Mouse (Mus musculus) forebrain, postnatal 0 days (tissue): Measurements from ENCODE around the gene Supt5. TPM values are rescaled to one million over a fixed set of nuclear protein-coding genes. Genes with fewer than 3 reads are reported as not detected.

ENCODE experiments used
- ATAC-seq: fragments of 200-750 bp; cut with Nextera tagmentation; 2 replicates; pipeline ENCODE4 v1.8.0; 2017; ENCODE audit warnings: mild to moderate bottlenecking, moderate library complexity
- DNase-seq: peaks from one replicate; pipeline ENCODE4 v3.0.0-alpha.2; 2015
- H3K27ac ChIP-seq: fragments of 300-500 bp; sonication (generic); 2 replicates; pipeline ENCODE4 v1.5.1; 2014; ENCODE audit warnings: low read depth, mild to moderate bottlenecking, antibody characterized with exemption, low read length, moderate library complexity, mixed read lengths
- H3K27me3 ChIP-seq: fragments of 300-500 bp; sonication (generic); 2 replicates; pipeline ENCODE4 v1.6.1; 2014; ENCODE audit warnings: mild to moderate bottlenecking, low read length, mixed read lengths; ENCODE audit not compliant: insufficient read depth
- H3K36me3 ChIP-seq: fragments of 300-500 bp; sonication (generic); 2 replicates; pipeline ENCODE4 v1.6.1; 2014; ENCODE audit warnings: mild to moderate bottlenecking, moderate library complexity; ENCODE audit not compliant: insufficient read depth
- H3K4me1 ChIP-seq: fragments of 300-500 bp; sonication (generic); 2 replicates; pipeline ENCODE4 v1.6.1; 2014; ENCODE audit warnings: antibody characterized with exemption; ENCODE audit not compliant: insufficient read depth
- H3K4me2 ChIP-seq: fragments of 300-500 bp; sonication (generic); 2 replicates; pipeline ENCODE4 v1.6.1; 2014; ENCODE audit warnings: low read depth, mild to moderate bottlenecking, moderate library complexity
- H3K4me3 ChIP-seq: fragments of 300-500 bp; sonication (generic); 2 replicates; pipeline ENCODE4 v1.5.1; 2014; ENCODE audit warnings: low read depth, low read length, mixed read lengths
- H3K9ac ChIP-seq: fragments of 300-500 bp; sonication (generic); 2 replicates; pipeline ENCODE4 v1.6.1; 2014; ENCODE audit warnings: mild to moderate bottlenecking
- H3K9me3 ChIP-seq: fragments of 300-500 bp; sonication (generic); 2 replicates; pipeline ENCODE4 v1.6.1; 2016; ENCODE audit warnings: low read length
- CTCF ChIP-seq: sonication (generic); IDR thresholded peaks from 2 replicates; pipeline ENCODE4 v1.5.1; 2016; ENCODE audit warnings: antibody characterized with exemption, control low read depth, low read depth
- WGBS: fragments of 180-500 bp; shearing (Covaris S2); extraction: QIAGEN DNeasy Blood & Tissue Kit; methylation state at CpG from one replicate; pipeline ENCODE4 v1.1.7; 2014; 5-methylcytosine and 5-hydroxymethylcytosine counted together
- polyA plus RNA-seq: library from polyadenylated mRNA; unstranded; fragments of >200 nt; fragmentation: Nextera tagmentation; extraction: Ambion mirVana; gene quantifications from 2 replicates; pipeline ENCODE4 v1.2.1, GENCODE M21; 2015
- total RNA-seq: library from RNA; depleted of rRNA; stranded (reverse); fragments of >200 nt; gene quantifications from 2 replicates; pipeline ENCODE4 v1.2.3, GENCODE M21; 2014

Supt5 gene
- total and polyA plus RNA-seq, 2 experiments from 2014 or later = 83.3 to 111 TPM

DNA sequence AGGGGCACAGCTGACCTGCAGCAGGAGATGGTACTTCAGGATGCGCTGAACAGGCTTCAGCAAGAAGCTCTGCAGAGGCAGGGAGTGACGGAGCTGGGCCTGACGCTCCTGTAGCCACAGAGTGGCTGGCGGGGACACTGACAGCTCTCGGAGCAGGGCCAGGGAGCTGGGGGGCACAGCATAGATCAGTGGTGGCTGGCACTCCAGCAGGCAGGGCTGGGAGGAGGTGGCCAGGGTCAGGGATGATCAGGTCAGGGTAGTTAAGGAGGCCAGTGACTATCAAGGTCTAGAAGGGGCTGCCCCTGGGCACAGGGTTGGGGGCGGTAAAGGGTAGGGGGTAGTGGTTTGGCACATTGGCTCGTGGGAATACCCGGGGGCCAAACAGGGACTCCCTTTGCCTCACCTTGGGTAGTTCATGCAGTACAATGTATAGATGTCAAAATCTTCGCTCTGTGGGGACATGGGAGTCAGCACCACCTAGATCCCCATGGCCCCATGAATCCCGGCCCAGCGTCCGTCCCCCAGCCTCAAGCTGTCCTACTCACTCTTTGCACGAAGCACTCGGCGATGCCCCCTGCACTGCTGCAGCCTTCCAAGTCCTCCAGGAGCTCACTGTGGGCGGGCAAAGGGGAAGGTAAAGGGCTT is 29.9 kb upstream of the Supt5 start:
- Histone ChIP-seq H3K9ac (no peak overlapping the region), H3K4me2 (no peak overlapping the region), H3K27ac (no peak overlapping the region), H3K36me3 (peaks cover 25% of the 10 kb centered on the region), H3K27me3 (no peaks in the 10 kb centered on the region), H3K9me3 (no peaks in the 10 kb centered on the region), H3K4me1 (peaks cover 14% of the 10 kb centered on the region), H3K4me3 (no peak overlapping the region)
- DNase-seq (no peak), ATAC-seq (no peak)
- no peak for TF ChIP-seq CTCF
- 93% methylated on average over 16 of the region's 16 CpGs for WGBS

DNA sequence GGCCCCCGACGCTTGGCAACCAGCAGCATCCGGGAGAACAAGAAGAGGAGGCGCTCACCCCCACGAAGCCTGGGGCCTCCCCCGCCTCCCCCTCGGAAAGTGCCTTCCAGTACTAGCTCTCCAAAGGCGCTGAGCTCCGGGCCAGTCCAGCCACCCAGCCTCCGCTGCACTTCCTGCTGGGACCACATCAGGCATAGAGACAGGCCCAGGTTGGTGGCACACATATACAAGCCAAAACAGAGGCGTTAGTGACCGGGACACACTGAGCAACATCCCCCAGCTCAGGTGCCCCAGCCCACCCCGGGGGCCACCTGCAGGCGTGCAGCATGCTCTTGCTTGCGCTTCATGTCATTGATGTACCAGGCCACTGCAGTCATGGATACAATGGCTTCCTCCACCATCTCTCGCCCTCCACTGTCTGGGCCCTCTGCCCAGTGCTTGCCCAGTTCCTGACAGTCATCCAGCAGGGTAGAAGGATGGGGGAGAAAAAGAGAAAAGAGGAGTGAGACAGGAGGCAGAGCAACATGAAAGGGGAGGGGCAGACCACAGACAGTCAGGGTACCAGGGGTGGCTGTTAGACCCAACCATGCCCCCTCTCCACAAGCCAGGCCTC is 29.2 kb upstream of the Supt5 start:
- no peak overlapping the region for H3K9ac ChIP-seq
- DNase-seq = no peak
- WGBS = 91% methylated on average over 16 of the region's 16 CpGs

DNA sequence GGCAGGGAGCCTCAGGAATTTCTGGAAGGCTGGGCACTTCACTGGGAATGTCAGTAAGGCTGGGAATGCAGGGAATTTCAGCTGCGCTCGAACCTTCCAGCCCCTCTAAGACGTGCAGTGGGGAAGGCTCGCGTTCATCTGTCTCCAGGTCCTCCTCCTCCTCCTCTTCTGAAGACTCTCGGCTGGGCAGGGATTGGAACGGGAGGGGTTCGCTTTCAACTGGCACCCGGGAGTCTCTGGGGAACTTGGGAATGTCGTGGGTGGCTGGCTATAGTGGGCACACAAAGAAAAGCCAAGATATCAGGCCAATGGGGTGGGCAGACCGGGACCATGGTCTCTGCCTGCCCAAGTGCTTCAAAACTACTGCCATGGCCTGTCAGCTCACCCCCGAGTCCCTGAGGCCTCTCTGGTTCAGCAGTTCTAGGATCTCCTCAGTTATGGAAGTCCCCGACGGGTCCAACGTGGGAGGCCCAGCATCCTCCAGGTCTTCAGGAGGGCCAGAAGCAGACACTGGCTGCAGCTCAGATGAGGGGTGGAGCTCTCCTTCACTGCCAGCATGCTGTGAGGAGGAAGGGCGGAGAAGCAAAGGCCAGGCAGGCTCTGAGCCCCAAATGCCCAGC is 24.0 kb upstream of the Supt5 start:
- WGBS = 89% methylated on average over 16 of the region's 16 CpGs
- no peaks in the 10 kb centered on the region for H3K27me3 ChIP-seq
- no peak overlapping the region for H3K9ac ChIP-seq
- no peak overlapping the region for H3K27ac ChIP-seq
- no peaks in the 10 kb centered on the region for H3K9me3 ChIP-seq
- no peak for ATAC-seq
- TF ChIP-seq CTCF = no peak
- no peaks in the 10 kb centered on the region for H3K4me1 ChIP-seq
- no peak for DNase-seq
- peaks cover 52% of the 10 kb centered on the region for H3K36me3 ChIP-seq
- H3K4me3 ChIP-seq = no peak overlapping the region
- no peak overlapping the region for H3K4me2 ChIP-seq

More for the DNA sequence above, 29.2 kb upstream of the Supt5 start:
- no peak overlapping the region for H3K27ac ChIP-seq
- peaks cover 27% of the 10 kb centered on the region for H3K36me3 ChIP-seq
- no peak for TF ChIP-seq CTCF
- no peaks in the 10 kb centered on the region for H3K9me3 ChIP-seq
- H3K4me2 ChIP-seq = no peak overlapping the region
- no peak for ATAC-seq
- H3K27me3 ChIP-seq = no peaks in the 10 kb centered on the region
- peaks cover 14% of the 10 kb centered on the region for H3K4me1 ChIP-seq
- no peak overlapping the region for H3K4me3 ChIP-seq

DNA sequence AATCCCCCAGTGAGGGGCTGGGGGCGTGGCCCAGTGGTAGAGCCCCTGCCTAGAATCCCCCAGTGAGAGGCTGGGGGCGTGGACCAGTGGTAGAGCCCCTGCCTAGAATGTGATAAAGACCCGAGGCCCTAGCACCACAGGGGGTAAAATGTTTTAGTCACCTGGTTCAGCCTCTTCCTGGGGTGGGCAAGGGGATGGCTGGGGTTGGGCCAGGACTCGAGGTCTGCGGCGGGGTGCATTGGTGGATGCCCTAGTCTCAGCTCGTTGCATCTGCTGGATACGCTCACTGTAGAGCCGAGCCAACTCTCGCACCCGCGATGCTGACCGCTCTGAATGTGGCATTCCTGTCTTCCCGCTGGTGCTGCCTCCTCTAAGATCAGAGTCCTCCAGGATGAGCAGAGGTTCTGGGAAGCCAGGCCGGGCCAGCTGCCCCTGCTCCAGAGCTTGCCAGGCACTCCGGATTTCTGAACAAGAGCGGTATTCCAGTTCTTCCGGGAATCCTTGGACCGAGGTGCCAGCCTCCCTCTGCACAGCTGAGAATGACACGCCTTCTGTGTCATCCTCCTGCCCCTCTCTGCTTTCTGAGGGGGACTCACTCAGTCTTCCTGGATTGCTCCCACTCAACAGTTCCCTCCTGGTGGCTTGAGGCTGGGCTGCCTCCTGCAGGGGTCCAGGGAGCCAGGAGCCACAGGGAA is 23.2 kb upstream of the Supt5 start:
- no peak for ATAC-seq
- WGBS = 95% methylated on average over 20 of the region's 20 CpGs

DNA sequence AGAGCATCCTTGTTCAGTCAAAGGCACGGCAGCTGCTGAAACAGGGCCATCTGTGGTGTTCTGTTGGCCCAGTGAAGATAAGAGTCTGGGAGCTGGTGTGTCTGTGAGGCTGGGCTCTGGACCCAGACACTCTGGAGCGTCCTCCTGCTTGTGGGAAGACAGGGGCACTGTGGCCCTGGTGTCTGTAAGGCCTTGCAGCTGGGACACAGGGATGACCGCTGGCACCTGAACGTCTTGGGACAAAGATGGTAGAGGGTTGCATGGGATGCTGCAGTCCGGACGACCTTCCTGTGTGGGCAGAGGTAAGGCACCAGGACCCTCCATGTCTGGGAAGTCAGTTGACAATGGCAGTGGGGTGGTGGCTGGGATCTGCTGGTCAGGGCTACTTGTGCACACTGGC is 21.7 kb upstream of the Supt5 start:
- TF ChIP-seq CTCF = no peak
- H3K9me3 ChIP-seq = no peaks in the 10 kb centered on the region
- WGBS = 95% methylated on average over 6 of the region's 6 CpGs
- DNase-seq = no peak
- H3K4me2 ChIP-seq = no peak overlapping the region
- no peaks in the 10 kb centered on the region for H3K27me3 ChIP-seq
- H3K36me3 ChIP-seq = peaks cover 47% of the 10 kb centered on the region
- no peak overlapping the region for H3K9ac ChIP-seq
- no peak for ATAC-seq
- no peak overlapping the region for H3K27ac ChIP-seq
- no peaks in the 10 kb centered on the region for H3K4me1 ChIP-seq
- no peak overlapping the region for H3K4me3 ChIP-seq

More for the DNA sequence above, 23.2 kb upstream of the Supt5 start:
- Histone ChIP-seq H3K4me2 (no peak overlapping the region), H3K4me3 (no peak overlapping the region), H3K4me1 (no peaks in the 10 kb centered on the region), H3K27me3 (no peaks in the 10 kb centered on the region), H3K36me3 (peaks cover 52% of the 10 kb centered on the region), H3K27ac (no peak overlapping the region), H3K9me3 (no peaks in the 10 kb centered on the region), H3K9ac (no peak overlapping the region)
- no peak for TF ChIP-seq CTCF
- DNase-seq = no peak

DNA sequence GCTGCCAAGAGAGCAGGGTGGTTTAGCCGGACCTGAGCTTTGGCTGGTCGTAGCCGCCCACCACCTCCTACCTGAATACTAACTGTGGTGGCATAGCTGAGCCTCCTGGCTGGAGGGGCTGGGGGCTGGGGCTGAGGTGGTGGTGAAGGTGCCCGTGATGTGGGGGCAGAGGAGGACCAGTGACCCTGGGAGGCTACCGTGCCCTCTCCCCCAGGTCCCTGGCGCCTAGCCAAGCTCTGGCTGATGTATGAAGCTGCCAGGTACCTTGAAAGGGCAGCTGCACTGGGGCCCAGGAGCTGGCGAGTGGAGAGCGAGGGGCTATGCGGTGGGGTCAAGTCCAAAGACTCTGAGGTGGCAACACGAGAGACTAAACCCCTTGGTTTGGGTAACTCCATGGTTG is 21.3 kb upstream of the Supt5 start:
- 85% methylated on average over 10 of the region's 10 CpGs for WGBS
- no peak for TF ChIP-seq CTCF
- H3K27ac ChIP-seq = no peak overlapping the region
- DNase-seq (no peak), ATAC-seq (no peak)
- no peaks in the 10 kb centered on the region for H3K9me3 ChIP-seq
- H3K27me3 ChIP-seq = no peaks in the 10 kb centered on the region
- no peak overlapping the region for H3K4me3 ChIP-seq
- peaks cover 48% of the 10 kb centered on the region for H3K36me3 ChIP-seq
- no peaks in the 10 kb centered on the region for H3K4me1 ChIP-seq
- H3K9ac ChIP-seq = no peak overlapping the region
- H3K4me2 ChIP-seq = no peak overlapping the region

DNA sequence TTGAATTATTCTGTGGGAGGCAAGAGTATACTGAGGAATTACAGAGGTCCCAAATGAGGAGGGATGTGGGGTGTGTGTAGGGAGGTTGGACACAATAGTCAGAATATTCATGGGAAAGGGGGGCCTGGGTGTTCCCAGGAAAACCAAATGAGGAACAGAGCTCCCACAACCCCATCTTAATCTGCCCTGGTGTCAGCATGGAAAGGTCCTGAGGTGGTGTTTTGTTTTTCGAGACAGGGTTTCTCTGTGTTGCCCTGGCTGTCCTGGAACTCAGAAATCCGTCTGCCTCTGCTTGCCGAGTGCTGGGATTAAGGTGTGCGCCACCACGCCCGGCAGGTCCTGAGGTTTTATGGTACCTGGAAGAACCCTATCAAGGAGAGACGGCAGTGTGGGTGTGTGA is 19.9 kb upstream of the Supt5 start:
- ATAC-seq = no peak
- Histone ChIP-seq H3K27me3 (no peaks in the 10 kb centered on the region), H3K36me3 (peaks cover 56% of the 10 kb centered on the region), H3K4me3 (no peak overlapping the region), H3K4me1 (no peaks in the 10 kb centered on the region), H3K4me2 (no peak overlapping the region), H3K9me3 (no peaks in the 10 kb centered on the region), H3K27ac (no peak overlapping the region), H3K9ac (no peak overlapping the region)
- DNase-seq = no peak
- 50% methylated on average over 7 of the region's 7 CpGs for WGBS
- no peak for TF ChIP-seq CTCF
